Mouse (Mus musculus) forebrain, embryonic 16.5 days (tissue): ENCODE measurements at regions not wholly inside any gene's neighbourhood (a gene's known extent, or its start where the extent isn't known, plus 50 kb on each side); places are given as distances from the start of the nearest gene placed in this dataset.

Source experiments
- ATAC-seq: fragments of 200-750 bp; cut with Nextera tagmentation; 2 replicates; pipeline ENCODE4 v1.8.0; 2017; ENCODE audit warnings: mild to moderate bottlenecking, moderate library complexity
- H3K27ac ChIP-seq: fragments of 300-500 bp; sonication (generic); 2 replicates; pipeline ENCODE4 v1.5.1; 2014; ENCODE audit warnings: low read length, control low read depth
- H3K27me3 ChIP-seq: fragments of 300-500 bp; sonication (generic); replicated peaks from 2 replicates; pipeline ENCODE4 v1.6.1; 2014; ENCODE audit warnings: low read length; ENCODE audit not compliant: control insufficient read depth, insufficient read depth
- H3K36me3 ChIP-seq: fragments of 300-500 bp; sonication (generic); 2 replicates; pipeline ENCODE4 v1.6.1; 2014; ENCODE audit not compliant: control insufficient read depth, insufficient read depth
- H3K4me1 ChIP-seq: fragments of 300-500 bp; sonication (generic); replicated peaks from 2 replicates; pipeline ENCODE4 v1.6.1; 2014; ENCODE audit warnings: low read length; ENCODE audit not compliant: control insufficient read depth, insufficient read depth
- H3K4me2 ChIP-seq: fragments of 300-500 bp; sonication (generic); 2 replicates; pipeline ENCODE4 v1.6.1; 2014; ENCODE audit warnings: mild to moderate bottlenecking, low read length, control low read depth
- H3K4me3 ChIP-seq: fragments of 300-500 bp; sonication (generic); replicated peaks from 2 replicates; pipeline ENCODE4 v1.5.1; 2014; ENCODE audit warnings: mild to moderate bottlenecking, low read length, control low read depth
- H3K9ac ChIP-seq: fragments of 300-500 bp; sonication (generic); replicated peaks from 2 replicates; pipeline ENCODE4 v1.6.1; 2014; ENCODE audit warnings: low read depth, low read length, control low read depth
- H3K9me3 ChIP-seq: fragments of 300-500 bp; sonication (generic); 2 replicates; pipeline ENCODE4 v1.6.1; 2016; ENCODE audit warnings: low read length; ENCODE audit not compliant: control insufficient read depth
- WGBS: fragments of 180-500 bp; shearing (Covaris S2); extraction: QIAGEN DNeasy Blood & Tissue Kit; methylation state at CpG from one replicate; pipeline ENCODE4 v1.1.7; 2014; 5-methylcytosine and 5-hydroxymethylcytosine counted together

DNA sequence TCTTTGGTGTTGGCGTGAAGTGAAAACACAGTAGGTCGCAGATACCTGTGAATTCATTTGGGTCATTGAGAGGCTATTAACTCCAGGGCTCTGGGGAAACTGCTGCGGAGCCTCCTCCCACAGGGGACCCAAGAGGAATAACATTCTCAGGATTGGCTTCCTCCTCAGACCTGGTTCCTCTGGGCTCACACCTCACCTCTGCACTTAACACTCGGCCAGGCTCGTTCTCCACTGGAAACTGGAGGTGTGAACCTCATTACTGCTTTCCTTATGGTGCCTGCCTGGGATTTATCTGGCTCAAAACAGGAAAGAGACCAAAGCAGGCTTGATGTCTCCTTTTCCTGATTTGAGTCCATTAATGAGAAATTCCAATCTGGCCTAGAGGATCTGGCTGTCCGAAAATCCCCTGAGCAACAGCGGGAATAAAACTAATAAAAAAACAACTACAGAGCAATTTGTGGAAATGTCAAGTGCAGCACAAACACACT lies 55.8 kb upstream of the Klf9 start:
- H3K4me2 ChIP-seq: no peak overlapping the region
- no peak overlapping the region for H3K4me3 ChIP-seq
- no peak for ATAC-seq
- no peak overlapping the region for H3K27ac ChIP-seq
- H3K27me3 ChIP-seq: no peaks in the 10 kb centered on the region
- H3K9ac ChIP-seq: no peak overlapping the region
- H3K4me1 ChIP-seq: no peaks in the 10 kb centered on the region
- H3K36me3 ChIP-seq: no peaks in the 10 kb centered on the region
- no peaks in the 10 kb centered on the region for H3K9me3 ChIP-seq
- 77% methylated on average over 7 of the region's 7 CpGs for WGBS

DNA sequence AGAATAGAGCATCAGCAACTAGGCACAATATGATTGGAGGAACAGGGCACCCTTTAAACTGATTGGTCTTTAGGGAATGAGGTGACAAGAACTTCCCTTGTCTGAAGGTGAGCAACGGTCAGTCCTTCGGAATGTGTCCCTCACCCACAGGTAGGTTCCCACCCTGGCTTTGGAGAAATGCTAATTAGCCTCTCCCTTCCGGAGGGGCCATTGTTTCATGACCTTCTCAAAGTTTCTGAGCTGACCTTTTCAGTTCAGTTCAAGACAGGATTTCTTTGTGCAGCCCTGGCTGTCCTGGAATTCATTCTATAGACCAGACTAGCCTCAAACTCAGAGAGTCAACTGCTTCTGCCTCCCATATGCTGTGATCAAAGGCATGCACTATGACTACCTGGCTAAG lies 53.5 kb upstream of the Klf9 start:
- WGBS: 78% methylated on average over 3 of the region's 3 CpGs
- no peak for ATAC-seq
- Histone ChIP-seq H3K9ac (no peak overlapping the region), H3K4me3 (no peak overlapping the region), H3K36me3 (no peaks in the 10 kb centered on the region), H3K27me3 (no peaks in the 10 kb centered on the region), H3K4me1 (no peaks in the 10 kb centered on the region), H3K4me2 (no peak overlapping the region), H3K27ac (no peak overlapping the region), H3K9me3 (no peaks in the 10 kb centered on the region)

DNA sequence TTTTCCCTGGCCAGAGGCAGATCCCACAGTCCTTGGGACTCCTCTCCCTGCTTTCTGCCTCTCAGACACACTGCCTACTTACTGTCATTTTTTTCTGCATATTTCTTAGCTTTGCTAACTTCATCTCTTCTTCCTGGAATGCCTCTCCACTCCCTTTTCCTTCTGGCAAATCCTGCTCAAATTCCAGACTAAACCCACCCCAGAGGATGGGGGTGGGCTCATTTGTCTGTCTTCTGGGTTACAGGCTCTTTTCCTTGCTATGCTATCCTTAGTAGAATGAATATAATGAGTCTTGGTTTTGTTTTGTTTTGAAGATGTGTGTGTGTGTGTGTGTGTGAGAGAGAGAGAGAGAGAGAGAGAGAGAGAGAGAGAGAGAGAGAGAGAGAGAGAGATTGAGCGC lies 51.9 kb upstream of the Klf9 start:
- Histone ChIP-seq H3K9me3 (no peaks in the 10 kb centered on the region), H3K4me2 (no peak overlapping the region), H3K4me1 (no peaks in the 10 kb centered on the region), H3K27ac (no peak overlapping the region), H3K4me3 (no peak overlapping the region), H3K36me3 (no peaks in the 10 kb centered on the region), H3K9ac (no peak overlapping the region), H3K27me3 (no peaks in the 10 kb centered on the region)
- WGBS: 100% methylated on average over 1 of the region's 1 CpGs
- ATAC-seq: no peak

DNA sequence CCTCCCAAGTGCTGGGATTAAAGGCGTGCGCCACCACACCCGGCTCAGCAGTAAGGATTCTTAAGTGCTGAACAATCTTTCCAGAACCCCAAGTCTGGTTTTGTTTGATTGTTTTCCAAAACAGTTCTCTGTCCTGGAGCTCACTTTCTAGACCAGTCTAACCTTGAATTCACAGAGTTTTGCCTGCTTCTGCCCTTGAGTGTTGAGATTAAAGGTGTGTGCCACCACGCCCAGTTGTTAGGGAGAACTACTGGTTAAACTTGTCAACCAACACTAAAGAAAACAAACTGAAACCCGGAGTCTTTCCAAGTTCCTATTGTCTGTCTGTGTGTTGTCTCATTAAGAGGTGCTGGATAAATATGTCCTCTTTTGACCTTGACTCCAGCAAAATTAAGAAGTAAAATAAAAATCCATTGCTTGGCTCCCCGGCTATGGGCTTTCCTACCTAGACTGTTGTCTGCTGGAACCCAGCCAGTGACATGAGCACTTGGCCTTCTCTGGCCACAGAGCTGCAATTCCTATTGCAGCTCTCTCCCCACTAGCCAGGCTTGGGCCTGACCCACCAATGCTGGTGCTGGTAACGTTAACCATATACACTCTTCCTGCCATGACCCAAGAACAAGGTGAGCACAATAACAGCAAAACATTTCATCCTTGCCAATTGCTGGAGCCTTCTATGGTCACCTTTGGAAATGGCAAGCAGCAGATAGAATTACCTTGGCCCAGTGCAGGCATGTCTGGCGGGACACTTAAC lies 51.1 kb upstream of the Klf9 start:
- H3K4me1 ChIP-seq: no peaks in the 10 kb centered on the region
- no peak overlapping the region for H3K27ac ChIP-seq
- H3K27me3 ChIP-seq: no peaks in the 10 kb centered on the region
- H3K4me3 ChIP-seq: no peak overlapping the region
- H3K9ac ChIP-seq: no peak overlapping the region
- H3K9me3 ChIP-seq: no peaks in the 10 kb centered on the region
- WGBS: 91% methylated on average over 8 of the region's 8 CpGs
- H3K36me3 ChIP-seq: no peaks in the 10 kb centered on the region
- ATAC-seq: no peak
- H3K4me2 ChIP-seq: no peak overlapping the region
